Mouse (Mus musculus): Measurements from ENCODE around the gene Dusp13. TPM values are rescaled to one million over a fixed set of nuclear protein-coding genes. Genes with fewer than 3 reads are reported as not detected.

The Dusp13 gene
- polyA plus RNA-seq, 1 experiment from 2014 or later: not detected

GRCm38 (mm10) chr14:21742441-21742840 is 8.5 kb downstream of the Dusp13 start:
- no peak for DNase-seq (ENCODE audit: low spot score)
- Histone ChIP-seq H3K4me1 (ENCODE audit: control insufficient read depth, insufficient read depth, low read length) (no peaks in the 10 kb centered on the region), H3K27ac (ENCODE audit: low read depth, low read length) (no peak overlapping the region), H3K4me3 (ENCODE audit: low read depth, low read length) (no peak overlapping the region), H3K9ac (ENCODE audit: low read length) (no peak overlapping the region), H3K36me3 (ENCODE audit: control insufficient read depth, insufficient read depth, low read length) (no peaks in the 10 kb centered on the region), H3K4me2 (ENCODE audit: low read depth) (no peak overlapping the region), H3K9me3 (ENCODE audit: control insufficient read depth, low read length) (no peaks in the 10 kb centered on the region), H3K27me3 (ENCODE audit: control insufficient read depth, insufficient read depth, low read length) (no peaks in the 10 kb centered on the region)
- WGBS: 90% methylated on average over 4 of the region's 4 CpGs
- no peak for ATAC-seq (ENCODE audit: insufficient read depth, low FRiP score, low TSS enrichment)

- Histone ChIP-seq H3K4me1 (ENCODE audit: control insufficient read depth, insufficient read depth, low read length) (no peaks in the 10 kb centered on the region), H3K27me3 (ENCODE audit: control insufficient read depth, insufficient read depth, low read length) (no peaks in the 10 kb centered on the region), H3K36me3 (ENCODE audit: control insufficient read depth, insufficient read depth, low read length) (no peaks in the 10 kb centered on the region), H3K27ac (ENCODE audit: low read depth, low read length) (no peak overlapping the region), H3K9me3 (ENCODE audit: control insufficient read depth, low read length) (no peaks in the 10 kb centered on the region), H3K9ac (ENCODE audit: low read length) (no peak overlapping the region), H3K4me3 (ENCODE audit: low read depth, low read length) (no peak overlapping the region), H3K4me2 (ENCODE audit: low read depth) (no peak overlapping the region)
- WGBS: 13% methylated on average over 4 of the region's 4 CpGs
- peak; percentile 89 for DNase-seq (ENCODE audit: low spot score)
- ATAC-seq (ENCODE audit: insufficient read depth, low FRiP score, low TSS enrichment): peak; percentile 60
Observed at GRCm38 (mm10) chr14:21741786-21742185, 9.2 kb downstream of the Dusp13 start.

- Histone ChIP-seq H3K9ac (ENCODE audit: low read length) (no peak overlapping the region), H3K36me3 (ENCODE audit: control insufficient read depth, insufficient read depth, low read length) (no peaks in the 10 kb centered on the region), H3K27ac (ENCODE audit: low read depth, low read length) (no peak overlapping the region), H3K4me2 (ENCODE audit: low read depth) (no peak overlapping the region), H3K9me3 (ENCODE audit: control insufficient read depth, low read length) (no peaks in the 10 kb centered on the region), H3K4me3 (ENCODE audit: low read depth, low read length) (no peak overlapping the region), H3K4me1 (ENCODE audit: control insufficient read depth, insufficient read depth, low read length) (no peaks in the 10 kb centered on the region), H3K27me3 (ENCODE audit: control insufficient read depth, insufficient read depth, low read length) (no peaks in the 10 kb centered on the region)
- DNase-seq (ENCODE audit: low spot score) (no peak), ATAC-seq (ENCODE audit: insufficient read depth, low FRiP score, low TSS enrichment) (no peak)
- WGBS: 93% methylated on average over 3 of the region's 3 CpGs
Observed at GRCm38 (mm10) chr14:21741314-21741713, 9.7 kb downstream of the Dusp13 start.

- H3K27me3 ChIP-seq (ENCODE audit: control insufficient read depth, insufficient read depth, low read length): no peaks in the 10 kb centered on the region
- no peak overlapping the region for H3K9ac ChIP-seq (ENCODE audit: low read length)
- no peak overlapping the region for H3K4me3 ChIP-seq (ENCODE audit: low read depth, low read length)
- no peak overlapping the region for H3K4me2 ChIP-seq (ENCODE audit: low read depth)
- 90% methylated on average over 7 of the region's 7 CpGs for WGBS
- H3K4me1 ChIP-seq (ENCODE audit: control insufficient read depth, insufficient read depth, low read length): no peaks in the 10 kb centered on the region
- ATAC-seq (ENCODE audit: insufficient read depth, low FRiP score, low TSS enrichment) (no peak), DNase-seq (ENCODE audit: low spot score) (no peak)
- H3K27ac ChIP-seq (ENCODE audit: low read depth, low read length): no peak overlapping the region
- H3K36me3 ChIP-seq (ENCODE audit: control insufficient read depth, insufficient read depth, low read length): no peaks in the 10 kb centered on the region
- no peaks in the 10 kb centered on the region for H3K9me3 ChIP-seq (ENCODE audit: control insufficient read depth, low read length)
Observed at GRCm38 (mm10) chr14:21740345-21740744, 10.6 kb downstream of the Dusp13 start.

- WGBS: 92% methylated on average over 15 of the region's 15 CpGs
- DNase-seq (ENCODE audit: low spot score): no peak
- H3K4me3 ChIP-seq (ENCODE audit: low read depth, low read length): no peak overlapping the region
- ATAC-seq (ENCODE audit: insufficient read depth, low FRiP score, low TSS enrichment): no peak
- H3K9me3 ChIP-seq (ENCODE audit: control insufficient read depth, low read length): no peaks in the 10 kb centered on the region
- no peaks in the 10 kb centered on the region for H3K27me3 ChIP-seq (ENCODE audit: control insufficient read depth, insufficient read depth, low read length)
- H3K27ac ChIP-seq (ENCODE audit: low read depth, low read length): no peak overlapping the region
- H3K4me1 ChIP-seq (ENCODE audit: control insufficient read depth, insufficient read depth, low read length): no peaks in the 10 kb centered on the region
- H3K36me3 ChIP-seq (ENCODE audit: control insufficient read depth, insufficient read depth, low read length): no peaks in the 10 kb centered on the region
- no peak overlapping the region for H3K4me2 ChIP-seq (ENCODE audit: low read depth)
- no peak overlapping the region for H3K9ac ChIP-seq (ENCODE audit: low read length)
Observed at GRCm38 (mm10) chr14:21733131-21733905, 17.7 kb downstream of the Dusp13 start.

GRCm38 (mm10) chr14:21729936-21730335 is 21.0 kb downstream of the Dusp13 start:
- no peak for ATAC-seq (ENCODE audit: insufficient read depth, low FRiP score, low TSS enrichment)
- Histone ChIP-seq H3K27me3 (ENCODE audit: control insufficient read depth, insufficient read depth, low read length) (no peaks in the 10 kb centered on the region), H3K4me3 (ENCODE audit: low read depth, low read length) (no peak overlapping the region), H3K4me2 (ENCODE audit: low read depth) (no peak overlapping the region), H3K27ac (ENCODE audit: low read depth, low read length) (no peak overlapping the region), H3K9ac (ENCODE audit: low read length) (no peak overlapping the region), H3K36me3 (ENCODE audit: control insufficient read depth, insufficient read depth, low read length) (no peaks in the 10 kb centered on the region), H3K4me1 (ENCODE audit: control insufficient read depth, insufficient read depth, low read length) (no peaks in the 10 kb centered on the region), H3K9me3 (ENCODE audit: control insufficient read depth, low read length) (no peaks in the 10 kb centered on the region)
- 90% methylated on average over 4 of the region's 4 CpGs for WGBS
- DNase-seq (ENCODE audit: low spot score): no peak

- Histone ChIP-seq H3K9ac (ENCODE audit: low read length) (no peak overlapping the region), H3K36me3 (ENCODE audit: control insufficient read depth, insufficient read depth, low read length) (no peaks in the 10 kb centered on the region), H3K4me2 (ENCODE audit: low read depth) (no peak overlapping the region), H3K4me1 (ENCODE audit: control insufficient read depth, insufficient read depth, low read length) (no peaks in the 10 kb centered on the region), H3K27me3 (ENCODE audit: control insufficient read depth, insufficient read depth, low read length) (no peaks in the 10 kb centered on the region), H3K9me3 (ENCODE audit: control insufficient read depth, low read length) (no peaks in the 10 kb centered on the region), H3K27ac (ENCODE audit: low read depth, low read length) (no peak overlapping the region), H3K4me3 (ENCODE audit: low read depth, low read length) (no peak overlapping the region)
- WGBS: 81% methylated on average over 6 of the region's 6 CpGs
- DNase-seq (ENCODE audit: low spot score) (no peak), ATAC-seq (ENCODE audit: insufficient read depth, low FRiP score, low TSS enrichment) (no peak)
Observed at GRCm38 (mm10) chr14:21729031-21729732, 21.8 kb downstream of the Dusp13 start.

- Histone ChIP-seq H3K27me3 (ENCODE audit: control insufficient read depth, insufficient read depth, low read length) (no peaks in the 10 kb centered on the region), H3K4me1 (ENCODE audit: control insufficient read depth, insufficient read depth, low read length) (no peaks in the 10 kb centered on the region), H3K4me2 (ENCODE audit: low read depth) (no peak overlapping the region), H3K36me3 (ENCODE audit: control insufficient read depth, insufficient read depth, low read length) (no peaks in the 10 kb centered on the region), H3K27ac (ENCODE audit: low read depth, low read length) (no peak overlapping the region), H3K4me3 (ENCODE audit: low read depth, low read length) (no peak overlapping the region), H3K9me3 (ENCODE audit: control insufficient read depth, low read length) (no peaks in the 10 kb centered on the region), H3K9ac (ENCODE audit: low read length) (no peak overlapping the region)
- ATAC-seq (ENCODE audit: insufficient read depth, low FRiP score, low TSS enrichment): no peak
- 66% methylated on average over 8 of the region's 8 CpGs for WGBS
- DNase-seq (ENCODE audit: low spot score): no peak
Observed at GRCm38 (mm10) chr14:21722021-21722698, 28.8 kb downstream of the Dusp13 start.

All from neural tube, embryonic 11.5 days (tissue).